Mouse (Mus musculus) adrenal gland, postnatal 14 days (tissue): ENCODE results near the gene Il1r2. TPM values are rescaled to one million over a fixed set of nuclear protein-coding genes. Genes with fewer than 3 reads are reported as not detected.
A peak's percentile ranks its signal among the peaks of the same experiment; 100 is the strongest.

Experiments used
- DNase-seq: peaks from one replicate; pipeline ENCODE4 v3.0.0; 2021; ENCODE audit warnings: mixed read lengths
- long read RNA-seq, 2 experiments: library from polyadenylated mRNA; stranded (forward); transcript quantifications; one replicate each; pipeline ENCODE4 v2.0.0; 2021
- total RNA-seq: library from RNA; stranded (reverse); gene quantifications from 2 replicates; pipeline ENCODE4 v1.2.3, GENCODE M21; 2021

Il1r2 gene
- 0.56 TPM in 2 replicates for total RNA-seq
- long read RNA-seq, experiment 1, partial matches to known transcripts: 0 of 1 reads
- long read RNA-seq, experiment 1, other reads (novel, unspliced or antisense): 0 of 1 reads
- long read RNA-seq, experiment 2, partial matches to known transcripts: 1 of 1 reads
- long read RNA-seq, experiment 2, other reads (novel, unspliced or antisense): 0 of 1 reads

DNA sequence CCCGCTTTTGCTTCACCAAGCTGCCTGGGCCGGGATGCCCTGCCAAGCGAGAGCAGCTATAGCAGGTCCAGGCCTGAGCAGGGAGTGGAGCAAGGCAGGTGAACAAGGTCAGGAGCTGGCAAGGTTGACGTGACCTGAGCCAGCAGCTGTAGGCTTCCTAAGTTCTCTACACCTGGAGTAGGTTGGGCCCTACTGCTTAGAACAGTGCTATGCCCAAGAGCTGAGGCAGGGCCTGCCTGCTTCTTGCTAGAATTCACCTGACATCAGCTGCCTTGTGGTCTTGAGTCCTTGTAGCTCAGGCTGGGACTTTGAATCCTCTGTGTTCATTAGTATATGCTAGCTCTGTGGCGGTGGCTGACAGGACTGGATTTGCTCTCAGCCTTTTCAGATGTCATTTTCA, at the start of gene Il1r2:
Gene Il1r2 (plus strand): TSS at position 301 of the 400 bp plus-strand sequence.
- no peak for DNase-seq

DNA sequence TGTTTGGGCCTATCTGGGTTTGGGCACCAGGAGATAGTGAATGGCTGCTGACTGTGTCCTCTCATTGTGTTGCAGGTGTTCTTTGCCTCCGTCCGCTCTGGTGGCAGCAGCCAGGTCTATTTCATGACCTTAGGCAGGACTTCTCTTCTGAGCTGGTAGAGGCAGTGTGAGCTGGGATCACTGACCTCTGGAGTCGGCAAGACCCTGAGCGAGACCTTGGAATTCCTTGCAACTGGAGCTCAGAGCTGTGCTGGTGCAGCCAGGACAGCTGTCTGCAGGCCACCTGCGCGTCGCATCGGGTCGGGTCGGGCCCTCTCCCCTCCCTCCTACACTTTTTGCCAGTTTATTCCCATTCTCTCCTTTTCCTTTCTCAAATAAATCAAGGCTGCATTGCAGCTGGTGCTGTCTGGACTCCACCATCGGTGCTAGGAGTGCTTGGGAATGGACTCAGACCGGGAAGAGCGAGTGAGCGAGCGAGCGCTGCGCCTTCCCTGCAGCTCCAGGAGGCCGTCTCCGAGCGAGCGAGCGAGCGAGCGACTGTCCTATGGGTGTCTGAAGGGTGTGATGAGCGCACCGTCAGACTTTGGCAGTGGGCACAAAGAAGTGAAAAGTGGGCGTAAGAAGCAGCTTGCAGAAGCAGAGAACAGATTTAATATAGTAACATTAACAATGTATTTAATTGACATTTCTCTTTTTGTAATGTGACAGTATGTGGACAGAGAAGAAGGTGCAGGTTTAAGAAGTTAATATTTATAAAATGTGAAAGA, 49.1 kb upstream of the Il1r2 start:
- DNase-seq: no peak

- no peak for DNase-seq
Measured at GRCm38 (mm10) chr1:40025416-40025815, 48.5 kb upstream of the Il1r2 start.

DNA sequence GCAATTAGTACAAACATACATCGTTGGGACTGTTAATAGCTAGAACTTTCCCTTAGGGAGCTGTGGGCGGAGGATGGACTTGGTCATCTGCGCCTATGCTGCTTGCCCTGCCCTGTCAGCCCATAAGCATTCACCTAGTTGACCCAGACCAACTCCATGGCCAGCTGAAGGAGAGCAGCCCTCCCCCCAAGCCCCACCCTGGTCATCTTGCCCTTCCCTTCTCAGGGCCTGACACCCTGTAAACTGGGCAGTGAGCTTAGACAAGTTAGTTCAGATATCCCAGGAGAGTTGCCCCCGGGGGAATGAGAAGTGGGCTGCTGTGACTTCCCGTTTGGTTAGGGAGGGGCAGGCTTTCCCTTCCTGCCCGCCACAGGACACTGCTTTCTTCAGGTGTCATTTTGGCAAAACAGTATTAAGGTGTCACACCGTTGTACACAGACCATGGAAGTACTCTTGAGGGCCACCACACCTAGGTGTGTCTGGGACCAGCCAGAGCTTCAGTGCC, 46.7 kb upstream of the Il1r2 start:
- DNase-seq: no peak

DNA sequence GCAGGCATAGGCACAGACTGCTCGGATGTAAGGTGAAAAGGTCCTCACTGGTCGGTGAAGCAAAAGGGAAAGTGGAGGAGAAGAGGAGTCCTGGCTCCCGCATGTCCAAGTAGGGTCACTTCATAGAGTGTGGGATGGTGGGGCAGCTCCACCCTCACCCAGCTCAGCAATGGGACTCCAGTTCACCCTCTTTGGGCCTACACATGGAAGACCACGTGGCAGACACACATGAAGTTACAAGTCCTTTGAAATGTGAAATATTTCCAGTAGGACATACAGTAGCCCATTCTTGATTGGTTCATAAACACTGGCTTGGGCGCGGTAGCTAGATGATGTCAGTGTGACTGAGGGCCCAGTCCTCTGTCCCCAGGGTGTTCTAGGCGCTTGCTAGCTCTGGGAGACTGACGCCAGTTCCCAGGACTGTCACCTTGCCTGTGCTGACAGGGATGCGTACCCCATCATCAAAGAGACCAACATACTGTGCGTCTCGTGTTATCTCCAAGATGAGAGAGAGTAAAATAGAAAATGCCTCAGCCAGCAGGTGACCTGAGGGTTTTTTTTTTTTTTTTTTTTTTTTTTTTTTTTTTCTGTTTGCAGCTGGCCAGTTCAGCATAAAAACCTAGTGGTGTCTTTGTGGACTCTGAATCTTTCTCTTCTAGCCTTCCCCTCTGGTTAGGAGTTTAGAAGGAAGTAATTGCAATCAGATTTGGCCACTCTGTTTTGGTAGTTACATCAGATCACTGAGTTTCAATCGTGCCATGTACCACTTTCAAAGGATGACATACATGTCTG, 45.5 kb upstream of the Il1r2 start:
- no peak for DNase-seq

DNA sequence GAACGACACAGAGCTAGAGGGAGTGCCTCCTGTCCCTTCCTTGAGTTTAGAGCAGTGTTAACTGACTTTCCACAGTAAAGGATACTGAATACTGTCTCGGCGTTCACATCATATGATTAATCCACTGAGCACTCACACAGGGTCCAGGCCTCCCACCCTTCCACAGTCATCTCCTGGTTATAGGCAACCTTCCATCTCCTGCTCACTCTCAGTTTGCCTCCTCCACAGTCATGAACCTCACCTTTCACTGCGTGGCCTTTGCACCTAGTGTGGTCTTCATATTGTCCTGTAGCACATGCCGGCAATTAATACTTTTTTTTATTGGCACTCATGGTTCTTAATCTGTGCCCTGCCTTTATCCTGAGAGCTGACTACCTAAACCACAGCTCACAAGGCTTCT, 44.3 kb upstream of the Il1r2 start:
- no peak for DNase-seq

GRCm38 (mm10) chr1:40030287-40030975, 43.4 kb upstream of the Il1r2 start:
- DNase-seq: no peak

DNA sequence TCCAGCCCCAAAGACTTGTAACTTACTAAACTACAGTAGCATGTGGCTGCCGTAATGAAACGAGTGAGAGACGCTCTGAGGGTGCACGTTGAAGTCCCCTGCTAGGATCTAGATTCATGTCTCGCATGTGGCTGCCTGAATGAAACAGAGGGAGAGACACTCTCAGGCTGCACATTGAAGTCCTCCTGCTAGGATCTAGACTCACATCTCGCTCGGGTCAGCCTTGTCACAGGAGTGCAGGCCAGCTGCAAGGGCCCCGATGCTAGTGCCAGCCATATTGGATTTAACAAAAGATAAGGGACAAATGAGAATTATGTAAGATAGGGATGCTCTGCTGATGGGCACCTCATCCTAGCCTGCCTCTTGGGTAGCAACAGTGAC, 42.9 kb upstream of the Il1r2 start:
- DNase-seq: no peak

GRCm38 (mm10) chr1:40031626-40032025, 42.3 kb upstream of the Il1r2 start:
- DNase-seq: no peak

DNA sequence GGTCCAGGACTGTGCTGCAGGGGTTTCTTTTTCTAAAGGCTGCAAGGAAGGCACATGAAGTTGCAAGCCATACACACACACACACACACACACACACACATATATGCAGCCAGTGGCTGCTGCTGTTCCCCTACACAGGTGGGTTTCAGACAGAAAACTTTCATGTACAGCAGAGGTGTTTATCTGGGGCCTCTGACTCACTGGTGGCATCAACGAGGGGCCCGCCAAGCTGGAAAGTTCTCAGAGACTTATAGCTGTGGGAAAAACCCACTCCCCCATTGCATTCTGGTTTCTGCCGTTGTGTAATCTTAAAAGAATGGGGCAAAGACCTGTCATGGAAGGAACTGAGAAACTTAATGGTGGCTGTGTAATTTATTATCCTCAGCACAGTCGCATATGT, 40.6 kb upstream of the Il1r2 start:
- DNase-seq: no peak

DNA sequence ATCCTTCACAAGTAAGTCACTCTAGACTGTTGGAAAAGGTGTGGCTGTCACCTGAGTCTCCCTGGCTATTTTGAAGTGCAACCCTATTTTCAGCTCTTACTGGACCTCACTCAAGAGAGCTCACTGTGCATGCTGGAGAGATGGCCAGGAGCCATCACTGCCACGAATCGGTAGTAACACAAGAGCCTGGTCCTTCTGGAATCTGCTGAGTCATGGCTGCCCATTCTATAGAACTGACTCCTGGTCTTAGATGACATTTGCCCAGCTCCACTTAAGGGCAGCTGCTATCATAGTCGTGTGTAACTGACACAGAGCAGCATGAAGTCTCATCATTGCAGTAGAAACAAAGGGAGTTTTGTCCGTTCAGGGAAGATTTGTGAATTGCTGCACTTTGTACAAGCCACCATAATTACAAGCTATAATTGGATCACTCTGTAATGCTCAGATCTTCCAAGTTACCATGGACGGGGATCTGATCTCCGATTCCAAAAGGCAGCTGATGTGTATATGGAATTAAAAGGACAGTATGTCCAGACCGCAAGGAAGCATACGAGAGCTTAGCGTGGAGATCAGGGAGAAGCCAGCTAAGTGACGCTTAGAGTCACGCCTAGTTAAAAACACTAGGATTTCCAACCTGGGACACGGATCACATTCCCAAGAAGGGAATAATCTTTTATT, 40.0 kb upstream of the Il1r2 start:
- DNase-seq: no peak

DNA sequence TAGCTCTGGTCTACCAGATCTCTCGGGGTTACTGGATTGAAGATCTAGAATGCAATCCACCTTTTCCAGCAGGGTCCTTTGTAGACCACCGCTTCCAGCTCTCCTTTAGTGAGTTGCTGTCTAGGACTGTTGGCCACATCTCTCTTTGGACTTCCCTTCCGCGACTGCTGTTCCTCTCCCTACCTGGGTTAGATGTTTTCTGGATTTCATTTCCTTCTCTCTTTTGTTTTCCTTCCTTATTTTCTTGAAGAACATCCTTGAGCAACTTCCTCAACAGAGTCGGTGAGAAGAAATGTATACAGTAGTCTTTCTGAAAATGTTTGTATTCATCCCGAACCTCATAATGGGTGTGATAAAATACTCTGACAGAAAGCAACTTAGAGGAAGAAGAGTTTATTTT, 36.0 kb upstream of the Il1r2 start:
- no peak for DNase-seq

DNA sequence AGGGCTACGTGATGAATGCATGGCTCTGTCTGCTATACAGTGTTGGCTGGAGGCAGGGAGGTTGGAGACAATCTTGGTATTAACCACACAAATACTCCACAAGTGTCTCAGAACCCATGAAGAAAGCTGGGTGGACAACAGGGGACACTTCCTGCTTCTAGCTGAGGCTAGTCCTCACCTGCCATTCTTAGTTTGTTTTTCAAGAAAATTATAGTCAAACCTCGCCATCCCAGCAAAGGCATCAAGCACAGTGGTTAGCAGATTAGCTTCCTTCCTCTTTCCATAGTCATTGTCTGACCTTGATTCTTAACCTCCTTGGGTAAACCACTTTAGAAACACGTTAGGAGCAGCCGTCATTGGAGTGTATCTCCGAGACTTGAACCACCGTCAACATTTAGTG, 28.2 kb upstream of the Il1r2 start:
- DNase-seq: no peak

GRCm38 (mm10) chr1:40046600-40046999, 27.3 kb upstream of the Il1r2 start:
- no peak for DNase-seq

DNA sequence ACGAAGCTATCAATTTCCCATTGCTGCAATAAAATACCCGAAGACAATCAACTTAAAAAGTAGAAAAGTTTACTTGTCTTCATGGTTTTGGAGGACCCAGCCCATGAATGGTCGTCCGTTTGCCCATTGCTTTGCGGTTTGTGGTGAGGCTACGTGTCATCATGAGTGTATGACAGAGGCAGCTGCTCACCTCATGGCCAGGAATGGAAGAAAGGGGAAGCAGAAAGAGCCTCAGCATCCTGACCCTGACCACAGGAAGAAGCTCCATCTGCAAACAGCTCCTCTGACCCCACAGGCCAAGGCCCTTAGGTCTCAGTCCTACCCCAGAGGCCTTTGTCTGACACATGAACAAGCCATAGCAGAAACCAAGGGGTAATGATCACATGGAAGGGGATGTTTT, 22.7 kb upstream of the Il1r2 start:
- DNase-seq: no peak

DNA sequence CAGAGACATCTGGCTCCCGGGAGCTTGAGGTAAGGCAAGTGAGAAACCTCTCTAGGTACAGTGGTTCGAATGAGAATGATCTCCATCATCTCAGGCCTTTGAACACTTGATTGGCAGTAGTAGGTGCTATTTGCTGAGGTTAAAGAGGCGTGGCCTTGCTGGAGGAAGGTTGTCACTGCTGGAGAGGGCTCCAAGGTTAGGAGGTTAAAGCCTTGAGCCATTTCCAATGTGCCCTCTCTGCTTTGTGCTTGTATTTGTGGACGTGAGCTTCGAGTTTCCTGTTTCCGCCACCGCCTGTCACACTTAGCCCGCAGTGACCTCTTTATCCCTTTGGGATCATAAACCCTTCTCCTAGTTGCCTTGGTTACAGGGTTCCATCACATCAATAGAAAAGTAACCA, 21.7 kb upstream of the Il1r2 start:
- DNase-seq: no peak

DNA sequence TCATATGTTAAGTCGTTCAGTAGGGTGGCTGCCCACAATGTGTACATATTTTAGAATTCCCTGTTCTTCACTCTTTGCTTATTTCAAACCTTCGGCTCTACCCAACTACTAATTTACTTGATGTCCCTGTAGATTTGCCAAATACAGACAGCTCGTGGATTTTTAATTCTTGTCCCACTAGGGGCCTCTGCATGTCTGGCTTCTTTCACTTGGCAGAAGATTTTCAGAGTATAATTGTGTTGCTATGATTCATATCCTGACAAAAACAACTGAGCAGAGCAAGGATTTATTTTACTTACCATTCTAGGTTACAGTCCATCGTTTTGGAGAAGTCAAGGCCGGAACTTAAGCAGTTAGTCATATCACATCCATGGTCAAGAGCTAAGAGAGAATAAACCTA, 20.8 kb upstream of the Il1r2 start:
- DNase-seq: no peak

- no peak for DNase-seq
Measured at GRCm38 (mm10) chr1:40055051-40055450, 18.8 kb upstream of the Il1r2 start.

DNA sequence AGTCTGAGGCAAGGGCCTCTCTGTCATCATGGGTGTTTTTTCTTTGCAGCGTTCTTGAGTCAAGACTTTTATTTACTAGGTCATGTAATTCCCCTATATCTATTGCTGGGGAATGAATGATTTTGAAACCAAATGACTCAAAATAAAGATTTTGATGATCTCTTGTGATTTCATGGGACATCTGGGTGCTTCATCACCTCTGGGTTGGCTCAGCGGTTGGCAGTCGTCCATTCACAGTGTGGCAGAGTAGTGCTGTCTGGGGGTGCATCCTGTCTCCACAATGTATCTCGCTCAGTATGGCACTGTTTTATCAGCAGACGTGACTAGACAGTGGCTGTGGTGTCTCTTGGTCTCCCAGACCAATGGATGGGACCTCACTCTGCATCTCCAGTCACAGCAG, 17.9 kb upstream of the Il1r2 start:
- no peak for DNase-seq

DNA sequence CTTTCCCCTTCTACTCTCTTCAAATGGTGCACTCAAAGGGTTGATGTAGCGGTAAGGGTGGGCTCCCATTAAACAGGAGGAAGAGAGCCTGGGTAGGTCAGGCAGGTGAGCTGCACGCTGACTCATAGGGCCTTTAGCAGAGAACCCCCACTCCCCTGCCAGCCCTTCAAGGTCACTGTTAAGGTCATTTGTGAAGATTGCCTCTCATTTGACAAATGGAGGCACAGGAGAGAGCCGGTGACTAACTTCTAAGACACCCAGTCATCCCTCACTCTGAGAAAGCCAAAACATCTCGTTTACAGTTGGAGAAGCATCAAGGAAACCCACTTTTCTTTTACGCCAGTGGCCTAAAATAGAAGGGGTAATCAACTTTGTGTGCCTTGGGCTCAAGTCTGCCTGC, 16.5 kb upstream of the Il1r2 start:
- DNase-seq: peak; percentile 33

DNA sequence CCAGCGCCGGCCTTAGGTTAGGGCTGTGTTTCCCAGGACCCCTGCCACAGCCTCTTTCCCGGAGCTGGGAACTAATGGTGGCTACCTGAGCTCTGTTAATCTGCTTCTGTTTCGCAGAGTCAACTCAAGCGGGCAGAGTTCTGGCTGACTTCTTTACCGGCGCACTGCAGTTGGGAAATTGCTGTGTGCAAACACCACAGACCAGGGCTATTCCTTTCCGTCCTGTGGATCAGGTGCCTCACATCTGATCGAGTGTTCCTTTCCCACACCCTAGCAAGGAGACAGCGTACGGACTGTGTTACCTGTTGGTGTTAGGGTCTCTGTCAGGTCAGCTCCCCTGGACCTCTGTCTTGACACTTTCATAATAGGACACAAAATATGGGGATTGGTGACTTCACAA, 15.9 kb upstream of the Il1r2 start:
- DNase-seq: no peak

DNA sequence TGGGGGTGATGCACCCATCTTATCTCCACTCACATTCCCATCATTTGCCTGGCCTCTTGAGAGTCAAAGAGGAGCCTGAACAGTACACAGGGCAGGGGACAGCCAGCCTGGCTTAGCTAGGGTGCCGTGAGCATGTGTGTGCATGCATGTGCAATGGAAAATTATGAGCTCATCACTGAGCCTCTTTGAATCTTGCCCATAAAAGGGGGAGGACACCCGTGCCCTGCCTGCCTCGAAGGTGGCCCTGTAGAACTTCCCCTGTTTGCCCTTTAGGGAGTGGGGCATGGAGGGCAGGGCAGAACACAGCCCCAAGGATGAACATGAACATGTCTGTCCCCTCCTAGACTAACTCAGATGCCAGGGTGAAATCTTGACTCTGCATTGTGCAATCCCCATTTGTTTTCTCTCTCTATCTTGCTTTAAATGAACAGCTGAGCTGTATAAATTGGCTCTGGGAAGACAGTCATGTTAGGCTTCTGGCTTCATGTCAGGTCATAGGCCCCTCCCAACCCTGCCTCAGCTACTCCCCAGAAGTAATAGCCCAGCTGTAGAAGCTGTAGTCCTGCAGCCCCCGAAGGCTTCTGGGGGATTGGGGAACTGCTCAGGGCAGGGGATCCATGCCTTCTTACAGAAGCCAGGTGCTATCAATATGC, 14.6 kb upstream of the Il1r2 start:
- no peak for DNase-seq
